Mouse (Mus musculus) liver, adult 2 months (tissue): ENCODE data around the gene Pms2.

Source experiments
- CTCF ChIP-seq: fragments of 200-500 bp; IDR thresholded peaks from 2 replicates; pipeline ENCODE4 v1.5.1; 2011; ENCODE audit warnings: low read depth, low read length, control low read depth
- POLR2A ChIP-seq: fragments of 200-500 bp; IDR thresholded peaks from 2 replicates; pipeline ENCODE4 v1.6.1; 2011; ENCODE audit warnings: low read length, control low read depth; ENCODE audit not compliant: insufficient read depth; ENCODE audit errors: extremely low read depth

GRCm38 (mm10) chr5:143932831-143933230, 23.1 kb downstream of the Pms2 start, which contains the start of gene Rsph10b:
- TF ChIP-seq CTCF (no peak), POLR2A (no peak)
